Mouse (Mus musculus) heart, embryonic 13.5 days (tissue): ENCODE data around the gene Slc38a3. TPM values are rescaled to one million over a fixed set of nuclear protein-coding genes. Genes with fewer than 3 reads are reported as not detected.

Experiments used
- ATAC-seq: fragments of 200-750 bp; cut with Nextera tagmentation; 2 replicates; pipeline ENCODE4 v1.8.0; 2017; ENCODE audit warnings: moderate TSS enrichment; ENCODE audit not compliant: insufficient number of reproducible peaks, low FRiP score, low TSS enrichment; ENCODE audit errors: extremely low read depth
- H3K27ac ChIP-seq: fragments of 300-500 bp; sonication (generic); replicated peaks from 2 replicates; pipeline ENCODE4 v1.5.1; 2015; ENCODE audit warnings: moderate library complexity, mild to moderate bottlenecking, inconsistent platforms
- H3K27me3 ChIP-seq: fragments of 300-500 bp; sonication (generic); replicated peaks from 2 replicates; pipeline ENCODE4 v1.6.1; 2015; ENCODE audit warnings: mild to moderate bottlenecking, inconsistent platforms
- H3K36me3 ChIP-seq: fragments of 300-500 bp; sonication (generic); 2 replicates; pipeline ENCODE4 v1.6.1; 2015; ENCODE audit warnings: mild to moderate bottlenecking, inconsistent platforms
- H3K4me1 ChIP-seq: fragments of 300-500 bp; sonication (generic); 2 replicates; pipeline ENCODE4 v1.6.1; 2015; ENCODE audit warnings: inconsistent platforms
- H3K4me2 ChIP-seq: fragments of 300-500 bp; sonication (generic); 2 replicates; pipeline ENCODE4 v1.6.1; 2015; ENCODE audit warnings: inconsistent platforms, mild to moderate bottlenecking, moderate library complexity
- H3K4me3 ChIP-seq: fragments of 300-500 bp; sonication (generic); 2 replicates; pipeline ENCODE4 v1.5.1; 2015; ENCODE audit warnings: moderate library complexity, mild to moderate bottlenecking, inconsistent platforms
- H3K9ac ChIP-seq: fragments of 300-500 bp; sonication (generic); 2 replicates; pipeline ENCODE4 v1.6.1; 2015; ENCODE audit warnings: inconsistent platforms, mild to moderate bottlenecking, moderate library complexity
- H3K9me3 ChIP-seq: fragments of 300-500 bp; sonication (generic); 2 replicates; pipeline ENCODE4 v1.6.1; 2016; ENCODE audit warnings: inconsistent platforms
- WGBS: fragments of 180-500 bp; shearing (Covaris S2); methylation state at CpG from one replicate; pipeline ENCODE4 v1.1.7; 2015; ENCODE audit warnings: mixed read lengths; 5-methylcytosine and 5-hydroxymethylcytosine counted together
- polyA plus RNA-seq: library from polyadenylated mRNA; unstranded; fragments of >200 nt; fragmentation: Nextera tagmentation; extraction: Ambion mirVana; gene quantifications from 2 replicates; pipeline ENCODE4 v1.2.1, GENCODE M21; 2015

The Slc38a3 gene
- polyA plus RNA-seq, 1 experiment from 2014 or later, result 2.8 TPM

GRCm38 (mm10) chr9:107617461-107617860 is 51.9 kb downstream of the Slc38a3 start:
- no peaks in the 10 kb centered on the region for H3K27me3 ChIP-seq
- H3K4me2 ChIP-seq, result no peak overlapping the region
- peak overlapping the region; percentile 61 for H3K9ac ChIP-seq
- H3K27ac ChIP-seq, result peak overlapping the region; percentile 95
- 59% methylated on average over 2 of the region's 2 CpGs for WGBS
- no peaks in the 10 kb centered on the region for H3K9me3 ChIP-seq
- no peak overlapping the region for H3K4me3 ChIP-seq
- peaks cover 81% of the 10 kb centered on the region for H3K36me3 ChIP-seq
- no peak for ATAC-seq
- H3K4me1 ChIP-seq, result peaks cover 75% of the 10 kb centered on the region

- no peaks in the 10 kb centered on the region for H3K9me3 ChIP-seq
- ATAC-seq, result no peak
- H3K27me3 ChIP-seq, result no peaks in the 10 kb centered on the region
- no peak overlapping the region for H3K4me2 ChIP-seq
- H3K36me3 ChIP-seq, result peaks cover 65% of the 10 kb centered on the region
- no peak overlapping the region for H3K4me3 ChIP-seq
- H3K27ac ChIP-seq, result 0 out of 2 replicates have a peak overlapping the region, but pooled peaks have one; percentile 26
- 69% methylated on average over 4 of the region's 4 CpGs for WGBS
- H3K9ac ChIP-seq, result peak overlapping the region; percentile 48
- peaks cover 75% of the 10 kb centered on the region for H3K4me1 ChIP-seq
These were observed 54.3 kb downstream of the Slc38a3 start for GRCm38 (mm10) chr9:107615035-107615434.

- H3K4me1 ChIP-seq, result peaks cover 75% of the 10 kb centered on the region
- peak overlapping the region; percentile 49 for H3K4me3 ChIP-seq
- peak overlapping the region; percentile 92 for H3K27ac ChIP-seq
- peaks cover 46% of the 10 kb centered on the region for H3K36me3 ChIP-seq
- WGBS, result 12% methylated on average over 12 of the region's 12 CpGs
- H3K9ac ChIP-seq, result peak overlapping the region; percentile 48
- no peak for ATAC-seq
- no peaks in the 10 kb centered on the region for H3K9me3 ChIP-seq
- H3K27me3 ChIP-seq, result no peaks in the 10 kb centered on the region
- peak overlapping the region; percentile 75 for H3K4me2 ChIP-seq
These were observed 56.3 kb downstream of the Slc38a3 start for GRCm38 (mm10) chr9:107612945-107613569.

GRCm38 (mm10) chr9:107612191-107612944 is 57.0 kb downstream of the Slc38a3 start:
- ATAC-seq, result peak; percentile 85
- Histone ChIP-seq H3K27ac (peak overlapping the region; percentile 92), H3K27me3 (no peaks in the 10 kb centered on the region), H3K4me3 (peak overlapping the region; percentile 49), H3K36me3 (peaks cover 39% of the 10 kb centered on the region), H3K9me3 (no peaks in the 10 kb centered on the region), H3K4me2 (peak overlapping the region; percentile 75), H3K4me1 (peaks cover 75% of the 10 kb centered on the region), H3K9ac (peak overlapping the region; percentile 85)
- 7% methylated on average over 43 of the region's 48 CpGs for WGBS

- Histone ChIP-seq H3K4me2 (peak overlapping the region; percentile 75), H3K9me3 (no peaks in the 10 kb centered on the region), H3K4me3 (peak overlapping the region; percentile 49; the same call in 1 of the 2 replicates), H3K4me1 (peaks cover 82% of the 10 kb centered on the region), H3K36me3 (peaks cover 32% of the 10 kb centered on the region), H3K27me3 (no peaks in the 10 kb centered on the region), H3K9ac (peak overlapping the region; percentile 85), H3K27ac (peak overlapping the region; percentile 92)
- ATAC-seq, result no peak
- whole genome bisulfite sequencing, result 60% methylated on average over 6 of the region's 6 CpGs
These were observed 57.7 kb downstream of the Slc38a3 start for GRCm38 (mm10) chr9:107611456-107612190.

GRCm38 (mm10) chr9:107609433-107609830 is 59.9 kb downstream of the Slc38a3 start:
- H3K27ac ChIP-seq, result peak overlapping the region; percentile 71
- WGBS, result 69% methylated on average over 4 of the region's 4 CpGs
- ATAC-seq, result no peak
- peaks cover 92% of the 10 kb centered on the region for H3K4me1 ChIP-seq
- no peaks in the 10 kb centered on the region for H3K9me3 ChIP-seq
- H3K36me3 ChIP-seq, result peaks cover 10% of the 10 kb centered on the region
- peak overlapping the region; percentile 64; the same call in 1 of the 2 replicates for H3K4me2 ChIP-seq
- H3K4me3 ChIP-seq, result no peak overlapping the region
- peak overlapping the region; percentile 67; the same call in 1 of the 2 replicates for H3K9ac ChIP-seq
- H3K27me3 ChIP-seq, result peaks cover 15% of the 10 kb centered on the region; the same call in 1 of the 2 replicates

GRCm38 (mm10) chr9:107608741-107609432 is 60.4 kb downstream of the Slc38a3 start, which contains the start of gene Sema3b:
Sema3b (minus strand) TSS chr9:107609229.
- H3K27ac ChIP-seq, result peak within 1 kb of the TSS; percentile 71
- peaks cover 93% of the 10 kb centered on the region for H3K4me1 ChIP-seq
- H3K4me2 ChIP-seq, result peak within 1 kb of the TSS; percentile 64
- peaks cover 5% of the 10 kb centered on the region for H3K36me3 ChIP-seq
- H3K9me3 ChIP-seq, result no peaks in the 10 kb centered on the region
- H3K27me3 ChIP-seq, result peaks cover 15% of the 10 kb centered on the region; the same call in 1 of the 2 replicates
- H3K4me3 ChIP-seq, result peak within 1 kb of the TSS; percentile 8; the same call in 1 of the 2 replicates
- WGBS, result 52% methylated on average over 11 of the region's 12 CpGs
- ATAC-seq, result no peak
- H3K9ac ChIP-seq, result peak within 1 kb of the TSS; percentile 76

GRCm38 (mm10) chr9:107607653-107608245 is 61.6 kb downstream of the Slc38a3 start:
- Histone ChIP-seq H3K27ac (peak overlapping the region; percentile 71), H3K4me2 (peak overlapping the region; percentile 64), H3K9ac (peak overlapping the region; percentile 76), H3K4me3 (peak overlapping the region; percentile 45), H3K9me3 (no peaks in the 10 kb centered on the region), H3K36me3 (no peaks in the 10 kb centered on the region), H3K4me1 (peaks cover 85% of the 10 kb centered on the region), H3K27me3 (peaks cover 15% of the 10 kb centered on the region; the same call in 1 of the 2 replicates)
- WGBS, result 30% methylated on average over 9 of the region's 9 CpGs
- ATAC-seq, result no peak

- 72% methylated on average over 2 of the region's 2 CpGs for WGBS
- Histone ChIP-seq H3K4me3 (peak overlapping the region; percentile 45), H3K27ac (peak overlapping the region; percentile 71), H3K27me3 (peaks cover 15% of the 10 kb centered on the region; the same call in 1 of the 2 replicates), H3K9me3 (no peaks in the 10 kb centered on the region), H3K4me2 (peak overlapping the region; percentile 64), H3K36me3 (no peaks in the 10 kb centered on the region), H3K4me1 (peaks cover 89% of the 10 kb centered on the region), H3K9ac (peak overlapping the region; percentile 76)
- ATAC-seq, result no peak
These were observed 62.3 kb downstream of the Slc38a3 start for GRCm38 (mm10) chr9:107607036-107607435.

GRCm38 (mm10) chr9:107606591-107606990 is 62.7 kb downstream of the Slc38a3 start:
- 19% methylated on average over 9 of the region's 9 CpGs for WGBS
- no peak for ATAC-seq
- H3K9ac ChIP-seq, result peak overlapping the region; percentile 76

More at GRCm38 (mm10) chr9:107606591-107606990, 62.7 kb downstream of the Slc38a3 start:
- Histone ChIP-seq H3K4me1 (peaks cover 87% of the 10 kb centered on the region), H3K4me2 (peak overlapping the region; percentile 64), H3K27ac (peak overlapping the region; percentile 71), H3K4me3 (peak overlapping the region; percentile 45), H3K36me3 (no peaks in the 10 kb centered on the region), H3K9me3 (no peaks in the 10 kb centered on the region), H3K27me3 (peaks cover 17% of the 10 kb centered on the region; the same call in 1 of the 2 replicates)
